Mouse (Mus musculus) spleen, postnatal 10 days (tissue): ENCODE results near the gene Castor1.

Experiments
- DNase-seq, 2 experiments: peaks; one replicate each; pipeline ENCODE4 v3.0.0; 2021 to 2022; ENCODE audit warnings: low spot score in 2 of 2

Castor1 gene

GRCm38 (mm10) chr11:4235052-4235655, 17.1 kb downstream of the Castor1 start:
- no peak for DNase-seq

- peak; percentile 53 to 70 for DNase-seq
These were observed 17.9 kb downstream of the Castor1 start, which contains the start of gene Osm for GRCm38 (mm10) chr11:4235665-4236545. TSS of gene Osm (plus strand) at chr11:4236420.

- DNase-seq = peak in 1 of 2 experiments; percentile 47
These were observed 18.6 kb downstream of the Castor1 start for GRCm38 (mm10) chr11:4236546-4237067.

GRCm38 (mm10) chr11:4237389-4237912, 19.4 kb downstream of the Castor1 start:
- DNase-seq = peak; percentile 58 to 67

- no peak for DNase-seq
These were observed 20.1 kb downstream of the Castor1 start for GRCm38 (mm10) chr11:4238167-4238566.

GRCm38 (mm10) chr11:4239691-4240090, 21.7 kb downstream of the Castor1 start:
- DNase-seq = no peak

DNA sequence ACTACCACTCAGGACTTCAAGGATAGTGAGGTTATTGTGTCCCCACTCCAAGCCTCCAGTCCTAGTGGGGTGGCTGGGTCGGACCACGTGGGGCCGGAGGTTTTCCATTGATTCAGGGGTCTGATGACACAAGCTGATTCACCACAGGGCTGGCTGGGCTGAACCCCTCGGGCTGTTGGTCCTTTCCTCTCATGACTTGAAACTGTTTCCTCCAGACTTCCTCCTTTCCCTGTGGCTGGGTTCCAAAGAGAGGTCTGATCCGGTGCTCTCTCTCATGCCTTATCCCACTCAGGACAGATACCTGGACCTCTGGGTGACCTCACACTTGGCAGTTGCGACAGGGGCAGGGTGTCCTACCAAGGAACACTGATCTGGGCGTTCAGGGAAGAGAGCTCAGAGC, 22.1 kb downstream of the Castor1 start:
- DNase-seq = no peak

- no peak for DNase-seq
These were observed 23.2 kb downstream of the Castor1 start for GRCm38 (mm10) chr11:4241180-4241579.

GRCm38 (mm10) chr11:4246126-4246525, 28.1 kb downstream of the Castor1 start:
- DNase-seq = no peak

DNA sequence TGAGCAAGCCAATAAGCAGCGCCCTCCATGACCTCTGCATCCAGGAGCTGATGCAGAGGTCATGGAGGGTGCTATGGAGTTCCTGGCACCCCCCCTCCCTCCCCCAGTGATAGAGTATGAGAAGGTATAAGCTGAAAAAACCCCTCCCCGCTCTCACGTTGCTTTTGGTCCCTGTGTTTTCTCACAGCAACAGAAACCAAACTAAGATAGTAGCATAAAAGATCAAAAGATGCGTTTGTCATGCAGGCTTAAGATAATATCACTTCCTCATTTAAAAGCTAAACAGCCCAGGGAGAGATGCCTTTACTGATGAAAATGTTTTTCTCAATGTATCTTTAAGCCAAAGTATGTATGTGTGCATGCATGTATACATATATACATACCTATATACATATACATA, 28.6 kb downstream of the Castor1 start:
- DNase-seq = no peak

DNA sequence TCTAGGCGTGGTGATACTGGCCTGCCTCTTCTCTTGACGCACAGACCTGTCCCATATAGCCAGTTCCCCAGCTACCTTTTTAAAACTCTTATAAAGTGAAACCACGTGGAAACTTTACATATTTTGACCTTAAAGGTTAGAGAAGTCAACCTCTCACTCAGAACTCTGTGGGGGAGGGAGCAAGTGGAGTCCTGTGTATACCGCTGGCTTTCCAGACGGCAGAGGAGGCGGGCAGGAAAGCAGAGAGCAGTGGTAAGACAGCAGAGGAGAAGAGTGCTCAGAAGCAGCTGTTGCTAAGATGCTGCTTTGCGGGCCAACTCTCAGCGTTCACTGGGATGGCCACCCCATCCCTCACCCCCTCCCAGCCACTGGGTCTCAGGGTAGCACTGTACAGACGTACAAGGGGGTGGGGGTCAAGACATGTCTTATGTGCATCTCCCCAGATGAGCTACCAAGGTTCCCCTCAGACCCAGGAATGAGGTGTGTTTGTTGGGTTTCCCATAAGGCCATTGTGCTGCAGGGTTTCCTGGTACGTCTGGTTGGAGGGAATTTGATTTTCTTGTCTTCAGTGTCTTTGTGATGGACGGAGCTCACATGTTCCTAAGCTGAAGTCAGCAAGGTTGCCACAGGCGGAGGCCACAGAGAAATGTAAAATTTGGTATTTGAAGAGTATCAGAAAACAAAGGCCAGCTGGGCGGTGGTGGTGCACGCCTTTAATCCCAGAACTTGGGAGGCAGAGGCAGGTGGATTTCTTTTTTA, 29.4 kb downstream of the Castor1 start:
- no peak for DNase-seq

GRCm38 (mm10) chr11:4249151-4249550, 31.1 kb downstream of the Castor1 start:
- DNase-seq = no peak

DNA sequence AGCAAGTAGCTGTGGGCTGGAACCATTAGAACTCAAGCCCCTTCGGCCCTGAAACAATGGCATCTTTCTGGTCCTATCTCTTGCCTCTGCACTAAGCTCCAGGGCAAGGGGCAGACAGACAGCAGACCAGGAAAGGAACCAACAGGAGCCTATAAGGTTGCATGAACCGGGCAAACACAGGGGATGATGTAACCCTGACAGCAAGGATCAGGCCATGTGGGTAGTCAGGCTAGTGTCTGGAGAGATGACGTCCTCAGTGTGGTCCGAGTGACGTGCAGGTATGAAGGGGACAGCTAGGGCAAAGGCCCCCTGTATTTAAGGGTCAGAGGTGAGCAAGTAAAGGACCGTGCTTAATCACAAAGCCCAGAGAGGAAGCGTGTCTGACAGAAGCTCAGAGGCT, 32.3 kb downstream of the Castor1 start:
- DNase-seq = no peak

DNA sequence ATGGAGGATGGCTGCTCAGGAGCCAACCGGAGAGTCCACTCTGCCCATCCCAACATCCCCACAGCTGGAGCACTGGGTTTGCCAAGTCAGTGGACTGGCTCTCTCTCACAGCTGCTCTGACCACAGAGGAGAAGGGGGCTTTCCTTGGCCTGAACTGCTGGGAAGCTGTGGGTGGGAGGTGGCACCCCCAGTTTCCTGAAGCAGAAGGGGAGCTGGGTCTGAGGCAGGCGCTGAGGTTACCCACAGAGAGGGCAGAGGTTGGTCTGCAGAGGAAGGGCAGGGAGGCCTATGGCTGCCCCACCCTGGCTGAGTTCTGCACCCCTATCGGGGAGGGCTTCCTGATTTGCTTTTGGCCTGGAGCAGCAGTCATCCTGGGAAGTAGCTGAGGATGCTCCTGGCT, 33.4 kb downstream of the Castor1 start:
- DNase-seq = no peak

GRCm38 (mm10) chr11:4252886-4253285, 34.9 kb downstream of the Castor1 start:
- DNase-seq = no peak

DNA sequence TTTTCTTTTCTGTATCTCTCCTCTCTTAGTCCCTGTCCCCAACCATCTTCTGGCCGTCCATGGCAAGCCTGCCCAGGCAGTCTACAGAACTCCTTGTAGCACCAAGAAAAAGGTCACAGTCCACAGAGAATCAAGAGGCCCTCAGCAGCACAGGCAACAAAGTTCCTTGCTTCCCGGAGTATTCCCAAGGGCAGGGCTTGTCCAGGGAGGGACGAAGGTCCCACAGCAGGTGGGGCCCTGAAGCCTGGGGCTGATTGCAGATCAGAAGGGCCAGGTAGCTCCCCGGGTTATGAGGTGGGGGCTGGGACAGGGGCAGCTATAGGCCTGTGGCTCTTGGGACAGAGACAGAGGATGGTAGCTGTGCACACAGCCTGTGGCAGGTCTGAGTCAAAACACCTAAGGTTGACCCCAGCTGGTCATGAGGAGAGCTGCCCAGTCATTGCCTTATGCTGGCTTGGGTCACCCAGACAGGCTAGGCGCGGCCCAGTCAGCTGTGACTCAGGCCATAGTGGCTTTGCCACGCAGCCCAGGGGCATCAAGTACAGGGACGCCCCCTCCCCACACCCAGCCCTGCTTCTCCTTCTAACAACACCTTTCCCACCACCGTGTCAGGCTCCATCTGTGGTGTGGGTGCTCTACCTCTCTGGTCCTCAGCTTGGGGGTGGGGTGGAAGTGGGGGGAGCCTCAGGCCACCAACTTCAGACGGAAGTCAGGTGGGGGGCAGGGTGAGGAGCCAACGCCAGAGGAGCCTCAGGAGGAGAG, 39.0 kb downstream of the Castor1 start, which contains the start of gene Lif:
Lif (plus strand) TSS at position 712 of the 762 bp plus-strand sequence.
- peak in 1 of 2 experiments; percentile 15 for DNase-seq

DNA sequence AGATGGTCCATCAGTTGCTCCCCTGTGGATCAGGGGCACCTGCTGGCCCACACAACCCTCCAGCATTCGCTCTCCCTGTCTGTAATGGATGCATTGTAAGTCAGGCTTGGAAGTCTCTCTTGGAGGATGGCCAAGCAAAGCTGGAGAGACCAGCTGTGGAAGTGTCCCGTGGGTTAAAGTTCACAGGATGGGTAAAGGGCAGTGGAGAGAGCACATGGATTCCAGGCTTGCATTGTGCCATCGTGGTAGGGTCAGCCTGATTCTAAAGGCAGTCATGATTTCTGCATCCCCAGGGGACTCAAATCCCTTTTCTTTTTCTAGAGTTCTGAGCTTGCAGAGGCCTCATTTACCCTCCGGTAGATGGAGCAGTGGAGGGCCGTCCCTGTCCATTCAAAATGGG, 39.7 kb downstream of the Castor1 start:
- no peak for DNase-seq

DNA sequence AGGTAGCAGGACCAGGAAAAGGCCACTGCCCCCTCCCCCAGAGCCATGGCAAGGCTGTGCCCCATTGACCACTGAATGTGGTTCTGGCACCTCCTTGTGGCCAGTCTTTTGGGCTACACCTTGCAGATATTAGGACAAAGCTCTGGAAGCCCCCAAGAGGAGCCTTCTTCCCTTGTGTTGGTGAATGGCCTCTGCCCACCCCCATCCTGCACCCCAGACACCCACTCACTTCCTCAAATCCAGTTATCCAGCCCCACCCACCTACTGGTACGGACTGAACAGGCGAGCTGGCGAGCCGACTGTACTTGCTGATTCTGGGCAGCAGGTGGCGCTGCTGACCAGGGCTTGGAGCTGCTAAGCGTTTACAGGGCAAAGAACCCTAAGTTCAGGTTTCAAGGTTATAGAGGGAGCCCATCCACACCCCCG, 40.6 kb downstream of the Castor1 start:
- DNase-seq = peak; percentile 77 to 86

- peak in 1 of 2 experiments; percentile 25 for DNase-seq
These were observed 42.6 kb downstream of the Castor1 start for GRCm38 (mm10) chr11:4260463-4261187.

GRCm38 (mm10) chr11:4261188-4261494, 43.1 kb downstream of the Castor1 start:
- DNase-seq = peak; percentile 53 to 78
